Mouse (Mus musculus) left cerebral cortex, adult 8-10 months (tissue): ENCODE results near the gene Tns3. TPM values are rescaled to one million over a fixed set of nuclear protein-coding genes. Genes with fewer than 3 reads are reported as not detected.
"Not testable (repeated sequence)": the region's sequence is repeated elsewhere in the genome, so short reads cannot be mapped to it uniquely, and the experiment has no call there.

Source experiments
- DNase-seq, 2 experiments: peaks; one replicate each; pipeline ENCODE4 v3.0.0; 2022; ENCODE audit warnings: low spot score in 2 of 2
- total RNA-seq, 4 experiments: library from RNA; stranded (reverse); gene quantifications; 2 replicates each; pipeline ENCODE4 v1.2.4; 2022

Tns3 gene
- total RNA-seq, 4 experiments from 2014 or later = 37.0 to 47.0 (median 41.1) TPM

GRCm38 (mm10) chr11:8622668-8623067 is 41.7 kb downstream of the Tns3 start:
- no peak for DNase-seq

- not testable (repeated sequence) for DNase-seq
Measured at GRCm38 (mm10) chr11:8619111-8619510, 45.2 kb downstream of the Tns3 start.

- no peak for DNase-seq
Measured at GRCm38 (mm10) chr11:8618301-8618700, 46.0 kb downstream of the Tns3 start.

GRCm38 (mm10) chr11:8615436-8615835 is 48.9 kb downstream of the Tns3 start:
- DNase-seq = no peak

GRCm38 (mm10) chr11:8610456-8610855 is 53.9 kb downstream of the Tns3 start:
- no peak for DNase-seq

GRCm38 (mm10) chr11:8609873-8610272 is 54.5 kb downstream of the Tns3 start:
- no peak for DNase-seq

GRCm38 (mm10) chr11:8607123-8607522 is 57.2 kb downstream of the Tns3 start:
- no peak for DNase-seq

- no peak for DNase-seq
Measured at GRCm38 (mm10) chr11:8604789-8605569, 59.4 kb downstream of the Tns3 start.

GRCm38 (mm10) chr11:8602606-8603005 is 61.7 kb downstream of the Tns3 start:
- DNase-seq = no peak

GRCm38 (mm10) chr11:8601411-8601821 is 62.9 kb downstream of the Tns3 start:
- no peak for DNase-seq

GRCm38 (mm10) chr11:8595642-8596041 is 68.7 kb downstream of the Tns3 start:
- no peak for DNase-seq

GRCm38 (mm10) chr11:8593172-8593571 is 71.2 kb downstream of the Tns3 start:
- DNase-seq = no peak

GRCm38 (mm10) chr11:8591271-8591670 is 73.1 kb downstream of the Tns3 start:
- no peak for DNase-seq

GRCm38 (mm10) chr11:8589226-8589905 is 75.0 kb downstream of the Tns3 start:
- peak in 1 of 2 experiments; percentile 52 for DNase-seq

- DNase-seq = no peak
Measured at GRCm38 (mm10) chr11:8587941-8588340, 76.4 kb downstream of the Tns3 start.

- DNase-seq = no peak
Measured at GRCm38 (mm10) chr11:8586996-8587644, 77.2 kb downstream of the Tns3 start.

- DNase-seq = no peak
Measured at GRCm38 (mm10) chr11:8586374-8586773, 78.0 kb downstream of the Tns3 start.

GRCm38 (mm10) chr11:8585686-8586085 is 78.6 kb downstream of the Tns3 start:
- DNase-seq = no peak

GRCm38 (mm10) chr11:8584925-8585324 is 79.4 kb downstream of the Tns3 start:
- no peak for DNase-seq

GRCm38 (mm10) chr11:8584307-8584706 is 80.0 kb downstream of the Tns3 start:
- no peak for DNase-seq

- no peak for DNase-seq
Measured at GRCm38 (mm10) chr11:8583137-8583536, 81.2 kb downstream of the Tns3 start.
